ENCODE assay signal across 22 mouse cellular contexts in the genomic region with DNA sequence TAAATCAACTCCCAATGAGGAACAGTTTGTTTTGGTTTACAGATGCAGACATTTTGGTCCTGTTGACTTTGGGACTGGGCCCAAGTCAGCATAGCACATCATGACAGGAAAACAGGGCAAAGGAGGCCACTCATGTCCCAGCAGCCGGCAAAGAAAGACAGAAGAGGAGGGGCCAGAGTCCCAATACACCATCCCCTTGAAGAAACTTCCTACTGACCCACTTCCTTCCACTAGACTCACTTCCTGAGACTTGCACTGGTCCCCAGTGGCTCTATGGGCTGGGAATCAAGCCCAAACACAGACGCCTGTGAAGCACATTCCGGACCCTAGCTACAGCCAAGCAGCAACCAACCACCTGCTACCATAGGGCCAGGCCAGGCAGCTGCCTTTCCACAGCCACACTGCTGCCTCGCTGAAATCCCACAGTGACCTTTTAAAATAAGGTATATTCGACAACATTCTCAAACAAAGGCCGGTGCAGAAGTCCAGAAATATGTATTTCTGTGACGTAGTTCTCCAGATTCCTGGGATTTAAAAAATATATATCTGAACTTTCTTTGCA. TPM values are rescaled to one million over a fixed set of nuclear protein-coding genes. Genes with fewer than 3 reads are reported as not detected.
DNase-seq lines count a peak whose midpoint lies in the region; ATAC-seq lines count a peak whose summit lies in the region.
"Had no signal": no experiment of that assay in that cellular context is flagged by ENCODE, and none has a peak within 500 bp of the region (broad histone marks: within the 10 kb centered on the region; RNA-seq: fewer than 3 reads in every experiment).

No protein-coding gene starts in this region.

- peak; percentile 97 for DNase-seq in heart, adult 11 months
- DNase-seq in heart, embryonic 10.5 days (ENCODE audit: low spot score): no peak
- DNase-seq in gastrocnemius, postnatal 14 days: peak; percentile 30
- DNase-seq in heart, postnatal 4 days: peak; percentile 44
- DNase-seq in kidney, postnatal 14 days: peak; percentile 49
- no peak for DNase-seq in urinary bladder, postnatal 10 days (ENCODE audit: low spot score)
- no peak for DNase-seq in layer of hippocampus, postnatal 10 days (ENCODE audit: low spot score in 2 of 2)
- DNase-seq in forebrain, embryonic 11.5 days (ENCODE audit: low spot score): no peak
- DNase-seq: adrenal gland, postnatal 25 days; cerebellum, adult 11 months; cerebellum, postnatal 25 days; embryo, embryonic 11 days; left cerebral cortex, postnatal 4 days; liver; thymus, postnatal 4 days had no signal

- no peak overlapping the region for H3K9ac ChIP-seq in forebrain, embryonic 11.5 days (ENCODE audit: low read length)
- H3K9ac ChIP-seq: hindbrain, embryonic 15.5 days; intestine, embryonic 15.5 days; neural tube, embryonic 12.5 days had no signal

- H3K27me3 ChIP-seq in heart, embryonic 10.5 days (ENCODE audit: insufficient read depth, poor library complexity, severe bottlenecking): no peaks in the 10 kb centered on the region
- no peaks in the 10 kb centered on the region for H3K27me3 ChIP-seq in forebrain, embryonic 11.5 days (ENCODE audit: control insufficient read depth, insufficient read depth, low read length)
- H3K27me3 ChIP-seq: hindbrain, embryonic 15.5 days; intestine, embryonic 15.5 days; neural tube, embryonic 12.5 days had no signal

- H3K27ac ChIP-seq in heart, embryonic 10.5 days: no peak overlapping the region
- H3K27ac ChIP-seq in forebrain, embryonic 11.5 days (ENCODE audit: low read depth, low read length): no peak overlapping the region
- H3K27ac ChIP-seq: hindbrain, embryonic 15.5 days; intestine, embryonic 15.5 days; left cerebral cortex, adult 2 months; neural tube, embryonic 12.5 days had no signal

- H3K9me3 ChIP-seq in heart, embryonic 10.5 days: no peaks in the 10 kb centered on the region
- H3K9me3 ChIP-seq in forebrain, embryonic 11.5 days (ENCODE audit: control insufficient read depth, low read length): no peaks in the 10 kb centered on the region
- H3K9me3 ChIP-seq: hindbrain, embryonic 15.5 days; intestine, embryonic 15.5 days; neural tube, embryonic 12.5 days had no signal

- WGBS in heart, embryonic 10.5 days: 88% methylated on average over 7 of the region's 7 CpGs
- WGBS in forebrain, embryonic 11.5 days: 89% methylated on average over 7 of the region's 7 CpGs

- H3K4me3 ChIP-seq in heart, embryonic 10.5 days: no peak overlapping the region
- no peak overlapping the region for H3K4me3 ChIP-seq in forebrain, embryonic 11.5 days (ENCODE audit: low read depth, low read length)
- H3K4me3 ChIP-seq: hindbrain, embryonic 15.5 days; intestine, embryonic 15.5 days; left cerebral cortex, adult 2 months; neural tube, embryonic 12.5 days had no signal

- no peak overlapping the region for H3K4me2 ChIP-seq in forebrain, embryonic 11.5 days (ENCODE audit: low read depth, low read length, severe bottlenecking)
- H3K4me2 ChIP-seq: hindbrain, embryonic 15.5 days; intestine, embryonic 15.5 days; midbrain, embryonic 11.5 days; neural tube, embryonic 12.5 days had no signal

- intact Hi-C loops in gastrocnemius, postnatal 14 days (cut with DNase I; ENCODE audit: low total_unique reads): no loop called here

- no peaks in the 10 kb centered on the region for H3K36me3 ChIP-seq in heart, embryonic 10.5 days
- H3K36me3 ChIP-seq in forebrain, embryonic 11.5 days (ENCODE audit: control insufficient read depth, insufficient read depth, low read length): no peaks in the 10 kb centered on the region
- H3K36me3 ChIP-seq: G1E; hindbrain, embryonic 15.5 days; intestine, embryonic 15.5 days; neural tube, embryonic 12.5 days had no signal

- H3K4me1 ChIP-seq in heart, embryonic 10.5 days: no peaks in the 10 kb centered on the region
- H3K4me1 ChIP-seq in forebrain, embryonic 11.5 days (replicated peaks; ENCODE audit: control insufficient read depth, insufficient read depth, low read length): no peaks in the 10 kb centered on the region
- H3K4me1 ChIP-seq: hindbrain, embryonic 15.5 days; intestine, embryonic 15.5 days; neural tube, embryonic 12.5 days had no signal

- ATAC-seq in forebrain, embryonic 11.5 days (replicated peaks; ENCODE audit: low FRiP score): no peak
- ATAC-seq: intestine, embryonic 15.5 days; lung, postnatal 0 days had no signal

RNA-seq across cellular contexts. Expression of gene Thbs1, which starts 38.8 kb away (rescaled TPM):
- 37.8 and 47.0 TPM in 2 replicates for polyA plus RNA-seq in heart, embryonic 10.5 days (2016; fragmentation: Nextera tagmentation; extraction: Ambion mirVana)
- total RNA-seq in gastrocnemius, postnatal 14 days (2021): 10 to 100 TPM; 21.7 to 23.0 TPM
- 10 to 100 TPM; 63.1 to 71.3 TPM for total RNA-seq in heart, postnatal 4 days (2021)
- 1 to 10 TPM; 7.7 to 9.2 TPM for total RNA-seq in layer of hippocampus, postnatal 10 days (2021)
- polyA plus RNA-seq in forebrain, embryonic 11.5 days (2014; fragmentation: Nextera tagmentation; extraction: Ambion mirVana): 61.2 and 63.4 TPM in 2 replicates
- total RNA-seq: G1E had no signal

Comparison
In these comparisons a context has a peak if more than half of its experiments do, and no peak if none do; other contexts are left out.
1. DNase-seq: peak in heart, adult 11 months (single experiment), gastrocnemius, postnatal 14 days (single experiment), heart, postnatal 4 days (single experiment) and kidney, postnatal 14 days (single experiment); none in heart, embryonic 10.5 days (single experiment), urinary bladder, postnatal 10 days (single experiment), layer of hippocampus, postnatal 10 days (0 of 2) and forebrain, embryonic 11.5 days (single experiment).